Mouse (Mus musculus): ENCODE measurements at regions not wholly inside any gene's neighbourhood (a gene's known extent, or its start where the extent isn't known, plus 50 kb on each side); places are given as distances from the start of the nearest gene placed in this dataset.

DNA sequence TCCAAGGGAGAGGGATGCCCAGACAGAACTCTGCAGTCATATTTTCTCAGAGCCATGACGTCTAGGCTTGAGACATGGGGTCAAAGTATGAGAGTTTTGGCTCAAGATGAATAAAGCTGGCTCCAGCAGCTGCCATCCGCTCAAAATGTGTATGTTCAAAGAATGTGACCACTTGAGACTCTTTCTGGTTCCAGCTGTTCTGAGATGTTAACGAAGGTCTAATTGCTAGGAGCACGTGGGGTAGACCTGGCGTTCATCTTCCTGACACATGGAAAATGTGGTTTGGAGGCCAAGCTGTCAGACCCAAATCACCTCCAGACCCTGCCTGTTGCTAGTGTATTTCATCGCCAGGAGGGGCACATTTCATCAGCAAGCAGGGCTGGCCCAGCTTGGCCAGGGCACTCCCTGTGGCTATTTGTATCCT is 58.9 kb upstream of the Ankrd1 start:
- TF ChIP-seq POLR2A (IDR thresholded peaks at IDR 0.05; ENCODE audit: borderline replicate concordance, extremely low read depth, low read depth, low read length): no peak
- no peak for TF ChIP-seq CTCF (IDR thresholded peaks at IDR 0.05; ENCODE audit: insufficient read depth, low read length)

Data from lung, adult 2 months (tissue).